Mouse (Mus musculus) embryonic facial prominence, embryonic 15.5 days (tissue): ENCODE data around the gene Mmp2. TPM values are rescaled to one million over a fixed set of nuclear protein-coding genes. Genes with fewer than 3 reads are reported as not detected.

Experiments used
- ATAC-seq: fragments of 200-750 bp; cut with Nextera tagmentation; 2 replicates; pipeline ENCODE4 v1.8.0; 2017; ENCODE audit warnings: low read depth, moderate TSS enrichment; ENCODE audit not compliant: insufficient number of reproducible peaks, low FRiP score, low TSS enrichment
- H3K27ac ChIP-seq: fragments of 300-500 bp; sonication (generic); replicated peaks from 2 replicates; pipeline ENCODE4 v1.5.1; 2015; ENCODE audit warnings: mild to moderate bottlenecking, inconsistent platforms
- H3K27me3 ChIP-seq: fragments of 300-500 bp; sonication (generic); 2 replicates; pipeline ENCODE4 v1.6.1; 2015; ENCODE audit warnings: inconsistent platforms
- H3K36me3 ChIP-seq: fragments of 300-500 bp; sonication (generic); 2 replicates; pipeline ENCODE4 v1.6.1; 2015; ENCODE audit warnings: mild to moderate bottlenecking, inconsistent platforms
- H3K4me1 ChIP-seq: fragments of 300-500 bp; sonication (generic); 2 replicates; pipeline ENCODE4 v1.6.1; 2015; ENCODE audit warnings: inconsistent platforms
- H3K4me2 ChIP-seq: fragments of 300-500 bp; sonication (generic); replicated peaks from 2 replicates; pipeline ENCODE4 v1.6.1; 2015; ENCODE audit warnings: mild to moderate bottlenecking, inconsistent platforms
- H3K4me3 ChIP-seq: fragments of 300-500 bp; sonication (generic); replicated peaks from 2 replicates; pipeline ENCODE4 v1.5.1; 2015; ENCODE audit warnings: mild to moderate bottlenecking, inconsistent platforms
- H3K9ac ChIP-seq: fragments of 300-500 bp; sonication (generic); 2 replicates; pipeline ENCODE4 v1.6.1; 2015; ENCODE audit warnings: inconsistent platforms
- H3K9me3 ChIP-seq: fragments of 300-500 bp; sonication (generic); replicated peaks from 2 replicates; pipeline ENCODE4 v1.6.1; 2016; ENCODE audit warnings: inconsistent platforms
- WGBS: fragments of 180-500 bp; shearing (Covaris S2); methylation state at CpG from one replicate; pipeline ENCODE4 v1.1.7; 2015; 5-methylcytosine and 5-hydroxymethylcytosine counted together
- polyA plus RNA-seq: library from polyadenylated mRNA; unstranded; fragments of >200 nt; fragmentation: Nextera tagmentation; extraction: Ambion mirVana; gene quantifications from 2 replicates; pipeline ENCODE4 v1.2.1, GENCODE M21; 2015

The Mmp2 gene
- polyA plus RNA-seq, 1 experiment from 2014 or later: 362 TPM

DNA sequence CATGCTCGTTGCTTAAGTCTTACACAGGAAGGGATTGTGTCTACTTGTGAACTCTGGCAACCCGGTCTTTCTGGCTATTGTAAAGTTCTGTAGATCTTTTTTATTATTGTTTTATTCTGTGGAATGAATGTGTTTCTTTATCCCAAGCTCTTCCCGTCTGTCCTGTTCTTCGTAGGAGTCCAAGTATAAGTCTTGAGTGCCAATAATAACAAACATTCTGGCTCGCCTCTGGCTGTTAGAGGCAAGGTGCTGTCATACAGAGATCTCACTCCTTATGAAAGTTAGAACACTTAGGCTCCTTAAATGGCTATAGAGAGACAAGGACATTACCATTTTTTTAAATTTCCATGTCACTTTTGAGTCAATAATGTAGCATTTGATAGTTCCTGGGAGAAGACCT is 69.5 kb downstream of the Mmp2 start:
- no peaks in the 10 kb centered on the region for H3K36me3 ChIP-seq
- H3K9me3 ChIP-seq: no peaks in the 10 kb centered on the region
- ATAC-seq: no peak
- WGBS: 64% methylated on average over 5 of the region's 5 CpGs
- H3K4me2 ChIP-seq: no peak overlapping the region
- no peak overlapping the region for H3K4me3 ChIP-seq
- no peaks in the 10 kb centered on the region for H3K27me3 ChIP-seq
- no peak overlapping the region for H3K27ac ChIP-seq
- H3K9ac ChIP-seq: no peak overlapping the region
- 0 out of 2 replicates have a peak, but pooled peaks cover 6% of the 10 kb centered on the region for H3K4me1 ChIP-seq

DNA sequence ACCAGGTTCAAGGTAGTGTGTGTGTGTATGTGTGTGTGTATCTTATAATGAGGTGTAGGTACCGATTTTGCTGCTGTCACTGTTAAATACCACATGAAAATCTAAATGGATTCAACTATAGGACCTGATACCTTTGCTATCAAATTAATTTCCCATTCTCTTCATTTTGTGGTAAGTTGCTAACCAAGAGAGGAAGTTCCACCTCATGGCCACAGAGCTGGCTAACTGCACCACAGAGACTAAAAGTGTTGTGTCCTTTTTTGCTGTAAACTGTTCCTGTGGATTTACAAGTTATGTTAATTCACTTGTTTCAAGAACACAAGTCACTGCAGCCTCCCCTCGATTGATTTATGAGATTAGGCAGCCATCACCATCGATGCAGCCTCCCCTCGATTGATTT is 70.7 kb downstream of the Mmp2 start:
- ATAC-seq: no peak
- H3K9ac ChIP-seq: no peak overlapping the region
- H3K4me3 ChIP-seq: no peak overlapping the region
- H3K9me3 ChIP-seq: no peaks in the 10 kb centered on the region
- no peaks in the 10 kb centered on the region for H3K36me3 ChIP-seq
- 77% methylated on average over 4 of the region's 4 CpGs for WGBS
- H3K4me2 ChIP-seq: no peak overlapping the region
- H3K27me3 ChIP-seq: no peaks in the 10 kb centered on the region
- H3K4me1 ChIP-seq: peaks cover 16% of the 10 kb centered on the region; the same call in 1 of the 2 replicates
- H3K27ac ChIP-seq: no peak overlapping the region

GRCm38 (mm10) chr8:92899590-92899989 is 72.5 kb downstream of the Mmp2 start:
- Histone ChIP-seq H3K4me1 (peaks cover 27% of the 10 kb centered on the region), H3K36me3 (no peaks in the 10 kb centered on the region), H3K9ac (no peak overlapping the region), H3K9me3 (no peaks in the 10 kb centered on the region), H3K4me3 (no peak overlapping the region), H3K27ac (no peak overlapping the region), H3K4me2 (no peak overlapping the region), H3K27me3 (no peaks in the 10 kb centered on the region)
- 68% methylated on average over 9 of the region's 9 CpGs for WGBS
- no peak for ATAC-seq

GRCm38 (mm10) chr8:92901107-92901506 is 74.0 kb downstream of the Mmp2 start, which contains the start of gene Capns2:
Capns2 (plus strand) TSS chr8:92901407.
- H3K9ac ChIP-seq: no peak within 1 kb of the TSS
- H3K9me3 ChIP-seq: no peaks in the 10 kb centered on the region
- peak within 1 kb of the TSS; percentile 44; the same call in 1 of the 2 replicates for H3K27ac ChIP-seq
- no peaks in the 10 kb centered on the region for H3K27me3 ChIP-seq
- peak within 1 kb of the TSS; percentile 13 for H3K4me3 ChIP-seq
- WGBS: 69% methylated on average over 5 of the region's 5 CpGs
- H3K36me3 ChIP-seq: no peaks in the 10 kb centered on the region
- no peak for ATAC-seq
- 0 out of 2 replicates have a peak within 1 kb of the TSS, but pooled peaks have one; percentile 15 for H3K4me2 ChIP-seq
- peaks cover 27% of the 10 kb centered on the region for H3K4me1 ChIP-seq

- H3K4me1 ChIP-seq: peaks cover 27% of the 10 kb centered on the region
- ATAC-seq: no peak
- no peaks in the 10 kb centered on the region for H3K27me3 ChIP-seq
- no peak overlapping the region for H3K9ac ChIP-seq
- peak overlapping the region; percentile 13; the same call in 1 of the 2 replicates for H3K4me3 ChIP-seq
- H3K36me3 ChIP-seq: no peaks in the 10 kb centered on the region
- H3K4me2 ChIP-seq: no peak overlapping the region; the same call in 1 of the 2 replicates
- WGBS: 52% methylated on average over 2 of the region's 2 CpGs
- H3K27ac ChIP-seq: peak overlapping the region; percentile 44
- H3K9me3 ChIP-seq: no peaks in the 10 kb centered on the region
Observed at GRCm38 (mm10) chr8:92902981-92903380, 75.9 kb downstream of the Mmp2 start.

Other genes starting within 250 kb of the Mmp2 start
- 0.48 and 0.56 TPM in 2 replicates for gene Irx6, start 153.0 kb upstream of the Mmp2 start, polyA plus RNA-seq
- gene Lpcat2, start 28.0 kb downstream of the Mmp2 start, polyA plus RNA-seq: 17.8 and 19.5 TPM in 2 replicates
- 65.7 and 66.2 TPM in 2 replicates for gene Capns2, start 74.1 kb downstream of the Mmp2 start, polyA plus RNA-seq
- 1.4 and 1.7 TPM in 2 replicates for gene Slc6a2, start 132.8 kb downstream of the Mmp2 start, polyA plus RNA-seq
- 0.16 and 0.39 TPM in 2 replicates for gene Ces1a, start 220.9 kb downstream of the Mmp2 start, polyA plus RNA-seq